Mouse (Mus musculus): Measurements from ENCODE around the gene Bcl2l14. TPM values are rescaled to one million over a fixed set of nuclear protein-coding genes. Genes with fewer than 3 reads are reported as not detected.

Gene Bcl2l14
- total and polyA plus RNA-seq, 2 experiments from 2014 or later, result 0.11 TPM; not detected in 1

- Histone ChIP-seq H3K4me3 (ENCODE audit: low read length) (no peak overlapping the region), H3K4me1 (ENCODE audit: insufficient read depth, low read length) (no peaks in the 10 kb centered on the region), H3K36me3 (ENCODE audit: insufficient read depth, low read length) (no peaks in the 10 kb centered on the region), H3K27me3 (ENCODE audit: insufficient read depth, low read length) (no peaks in the 10 kb centered on the region), H3K9ac (replicated peaks; ENCODE audit: low read length) (no peak overlapping the region), H3K27ac (no peak overlapping the region), H3K4me2 (ENCODE audit: low read depth, low read length) (no peak overlapping the region), H3K9me3 (ENCODE audit: low read length) (no peaks in the 10 kb centered on the region)
- DNase-seq (ENCODE audit: low spot score), result no peak
- WGBS, result 31% methylated on average over 4 of the region's 4 CpGs
- TF ChIP-seq CTCF (IDR thresholded peaks at IDR 0.05; ENCODE audit: low read depth), result no peak
- no peak for ATAC-seq
These were observed 35.5 kb downstream of the Bcl2l14 start for GRCm38 (mm10) chr6:134431583-134431982.

- 92% methylated on average over 3 of the region's 3 CpGs for WGBS
- Histone ChIP-seq H3K4me2 (ENCODE audit: low read depth, low read length) (no peak overlapping the region), H3K27me3 (ENCODE audit: insufficient read depth, low read length) (no peaks in the 10 kb centered on the region), H3K4me3 (ENCODE audit: low read length) (no peak overlapping the region), H3K9ac (replicated peaks; ENCODE audit: low read length) (no peak overlapping the region), H3K4me1 (ENCODE audit: insufficient read depth, low read length) (no peaks in the 10 kb centered on the region), H3K27ac (no peak overlapping the region), H3K36me3 (ENCODE audit: insufficient read depth, low read length) (no peaks in the 10 kb centered on the region), H3K9me3 (ENCODE audit: low read length) (no peaks in the 10 kb centered on the region)
- no peak for ATAC-seq
- TF ChIP-seq CTCF (IDR thresholded peaks at IDR 0.05; ENCODE audit: low read depth), result no peak
- no peak for DNase-seq (ENCODE audit: low spot score)
These were observed 37.2 kb downstream of the Bcl2l14 start for GRCm38 (mm10) chr6:134433281-134433680.

- no peak for TF ChIP-seq CTCF (IDR thresholded peaks at IDR 0.05; ENCODE audit: low read depth)
- no peaks in the 10 kb centered on the region for H3K27me3 ChIP-seq (ENCODE audit: insufficient read depth, low read length)
- H3K36me3 ChIP-seq (ENCODE audit: insufficient read depth, low read length), result no peaks in the 10 kb centered on the region
- ATAC-seq, result no peak
- no peaks in the 10 kb centered on the region for H3K9me3 ChIP-seq (ENCODE audit: low read length)
- no peak overlapping the region for H3K27ac ChIP-seq
- 65% methylated on average over 6 of the region's 6 CpGs for WGBS
- H3K4me1 ChIP-seq (ENCODE audit: insufficient read depth, low read length), result no peaks in the 10 kb centered on the region
- no peak overlapping the region for H3K9ac ChIP-seq (replicated peaks; ENCODE audit: low read length)
- no peak overlapping the region for H3K4me3 ChIP-seq (ENCODE audit: low read length)
- H3K4me2 ChIP-seq (ENCODE audit: low read depth, low read length), result no peak overlapping the region
- no peak for DNase-seq (ENCODE audit: low spot score)
These were observed 37.9 kb downstream of the Bcl2l14 start for GRCm38 (mm10) chr6:134434044-134434443.

- DNase-seq (ENCODE audit: low spot score) (no peak), ATAC-seq (no peak)
- no peaks in the 10 kb centered on the region for H3K27me3 ChIP-seq (ENCODE audit: insufficient read depth, low read length)
- no peak overlapping the region for H3K27ac ChIP-seq
- WGBS, result 84% methylated on average over 9 of the region's 9 CpGs
- no peaks in the 10 kb centered on the region for H3K36me3 ChIP-seq (ENCODE audit: insufficient read depth, low read length)
- H3K9ac ChIP-seq (replicated peaks; ENCODE audit: low read length), result no peak overlapping the region
- H3K4me3 ChIP-seq (ENCODE audit: low read length), result no peak overlapping the region
- no peak for TF ChIP-seq CTCF (IDR thresholded peaks at IDR 0.05; ENCODE audit: low read depth)
- H3K4me2 ChIP-seq (ENCODE audit: low read depth, low read length), result no peak overlapping the region
- no peaks in the 10 kb centered on the region for H3K9me3 ChIP-seq (ENCODE audit: low read length)
- 0 out of 2 replicates have a peak, but pooled peaks cover 1% of the 10 kb centered on the region for H3K4me1 ChIP-seq (ENCODE audit: insufficient read depth, low read length)
These were observed 38.8 kb downstream of the Bcl2l14 start for GRCm38 (mm10) chr6:134434866-134435390.

GRCm38 (mm10) chr6:134436955-134437354 lies 40.8 kb downstream of the Bcl2l14 start:
- Histone ChIP-seq H3K36me3 (ENCODE audit: insufficient read depth, low read length) (no peaks in the 10 kb centered on the region), H3K27ac (no peak overlapping the region), H3K4me1 (ENCODE audit: insufficient read depth, low read length) (peaks cover 4% of the 10 kb centered on the region; the same call in 1 of the 2 replicates), H3K4me3 (ENCODE audit: low read length) (no peak overlapping the region), H3K9me3 (ENCODE audit: low read length) (no peaks in the 10 kb centered on the region), H3K27me3 (ENCODE audit: insufficient read depth, low read length) (no peaks in the 10 kb centered on the region), H3K4me2 (ENCODE audit: low read depth, low read length) (no peak overlapping the region), H3K9ac (replicated peaks; ENCODE audit: low read length) (no peak overlapping the region)
- 85% methylated on average over 5 of the region's 5 CpGs for WGBS
- TF ChIP-seq CTCF (IDR thresholded peaks at IDR 0.05; ENCODE audit: low read depth), result no peak
- DNase-seq (ENCODE audit: low spot score) (no peak), ATAC-seq (no peak)

GRCm38 (mm10) chr6:134439401-134440021 lies 43.4 kb downstream of the Bcl2l14 start:
- Histone ChIP-seq H3K36me3 (ENCODE audit: insufficient read depth, low read length) (no peaks in the 10 kb centered on the region), H3K9ac (replicated peaks; ENCODE audit: low read length) (peak overlapping the region; percentile 44), H3K9me3 (ENCODE audit: low read length) (no peaks in the 10 kb centered on the region), H3K27ac (peak overlapping the region; percentile 68), H3K27me3 (ENCODE audit: insufficient read depth, low read length) (no peaks in the 10 kb centered on the region), H3K4me2 (ENCODE audit: low read depth, low read length) (peak overlapping the region; percentile 66), H3K4me3 (ENCODE audit: low read length) (peak overlapping the region; percentile 36), H3K4me1 (ENCODE audit: insufficient read depth, low read length) (peaks cover 4% of the 10 kb centered on the region; the same call in 1 of the 2 replicates)
- peak; percentile 86 for ATAC-seq
- no peak for TF ChIP-seq CTCF (IDR thresholded peaks at IDR 0.05; ENCODE audit: low read depth)
- DNase-seq (ENCODE audit: low spot score), result peak; percentile 76
- 6% methylated on average over 23 of the region's 23 CpGs for WGBS

GRCm38 (mm10) chr6:134440023-134440422 lies 43.9 kb downstream of the Bcl2l14 start:
- DNase-seq (ENCODE audit: low spot score) (peak; percentile 20), ATAC-seq (peak; percentile 42)
- Histone ChIP-seq H3K27ac (peak overlapping the region; percentile 68), H3K27me3 (ENCODE audit: insufficient read depth, low read length) (no peaks in the 10 kb centered on the region), H3K4me3 (ENCODE audit: low read length) (peak overlapping the region; percentile 36), H3K9me3 (ENCODE audit: low read length) (no peaks in the 10 kb centered on the region), H3K36me3 (ENCODE audit: insufficient read depth, low read length) (no peaks in the 10 kb centered on the region), H3K4me1 (ENCODE audit: insufficient read depth, low read length) (peaks cover 4% of the 10 kb centered on the region; the same call in 1 of the 2 replicates), H3K4me2 (ENCODE audit: low read depth, low read length) (peak overlapping the region; percentile 66), H3K9ac (replicated peaks; ENCODE audit: low read length) (peak overlapping the region; percentile 44; the same call in 1 of the 2 replicates)
- WGBS, result 13% methylated on average over 10 of the region's 10 CpGs
- no peak for TF ChIP-seq CTCF (IDR thresholded peaks at IDR 0.05; ENCODE audit: low read depth)
